Mouse (Mus musculus): ENCODE measurements around the gene S100a16.

DNA sequence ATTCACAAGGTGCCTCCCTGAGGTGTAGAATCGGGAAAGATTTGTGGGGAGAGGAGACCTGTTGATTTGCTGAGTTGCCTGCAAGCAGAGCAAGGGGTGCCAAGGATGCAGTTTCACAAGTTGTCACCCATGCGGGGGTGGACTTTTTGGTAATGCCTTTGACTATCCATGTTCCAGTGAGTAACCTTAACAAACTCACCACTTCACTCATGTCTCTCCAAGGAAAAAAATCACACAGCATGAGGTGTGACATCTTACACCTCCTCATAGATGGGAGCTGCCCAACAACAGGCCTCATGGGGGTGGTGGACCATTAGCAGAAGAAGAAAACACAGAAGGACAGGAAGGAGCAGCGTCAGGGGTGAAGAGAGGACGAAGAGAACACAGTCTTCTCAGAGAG is 45.5 kb downstream of the S100a16 start:
- TF ChIP-seq CTCF (IDR thresholded peaks at IDR 0.05; ENCODE audit: insufficient read depth, low read depth, low read length): no peak
- no peak for TF ChIP-seq POLR2A (IDR thresholded peaks at IDR 0.05; ENCODE audit: insufficient read depth, low read depth, low read length)
